Mouse (Mus musculus) ovary, postnatal 10 days (tissue): ENCODE data around the gene Lcmt2.
A peak's percentile ranks its signal among the peaks of the same experiment; 100 is the strongest.
"Not testable (repeated sequence)": the region's sequence is repeated elsewhere in the genome, so short reads cannot be mapped to it uniquely, and the experiment has no call there.

ENCODE experiments used
- DNase-seq: peaks from one replicate; pipeline ENCODE4 v3.0.0; 2022; ENCODE audit warnings: low spot score

Lcmt2 gene

GRCm38 (mm10) chr2:121140018-121140882 lies at the start of gene Lcmt2, which contains the start of gene Adal:
Gene Lcmt2, minus strand, starts transcription at chr2:121140653.
Gene Adal, plus strand, starts transcription at chr2:121140428.
- peak; percentile 84 for DNase-seq

- DNase-seq, result no peak
These were observed 48.1 kb upstream of the Lcmt2 start for GRCm38 (mm10) chr2:121188530-121188929.

- no peak for DNase-seq
These were observed 43.7 kb upstream of the Lcmt2 start for GRCm38 (mm10) chr2:121184142-121184541.

- DNase-seq, result no peak
These were observed 43.0 kb upstream of the Lcmt2 start for GRCm38 (mm10) chr2:121183431-121183830.

GRCm38 (mm10) chr2:121178828-121179479 lies 38.5 kb upstream of the Lcmt2 start:
- no peak for DNase-seq

- DNase-seq, result peak; percentile 88
These were observed 30.7 kb upstream of the Lcmt2 start, which contains the start of gene Zscan29 for GRCm38 (mm10) chr2:121170980-121171742. Gene Zscan29, minus strand, starts transcription at chr2:121171125.

GRCm38 (mm10) chr2:121170481-121170971 lies 30.1 kb upstream of the Lcmt2 start, which contains the start of gene Tubgcp4:
Gene Tubgcp4, plus strand, starts transcription at chr2:121170654.
- peak; percentile 38 for DNase-seq

GRCm38 (mm10) chr2:121169902-121170301 lies 29.4 kb upstream of the Lcmt2 start:
- DNase-seq, result no peak

- no peak for DNase-seq
These were observed 28.7 kb upstream of the Lcmt2 start for GRCm38 (mm10) chr2:121169173-121169572.

- no peak for DNase-seq
These were observed 12.6 kb upstream of the Lcmt2 start for GRCm38 (mm10) chr2:121153100-121153499.

- no peak for DNase-seq
These were observed 9.2 kb upstream of the Lcmt2 start for GRCm38 (mm10) chr2:121149679-121150078.

GRCm38 (mm10) chr2:121142415-121142814 lies 2.0 kb upstream of the Lcmt2 start:
- no peak for DNase-seq

- DNase-seq, result no peak
These were observed 973 bp upstream of the Lcmt2 start for GRCm38 (mm10) chr2:121141216-121142035.

GRCm38 (mm10) chr2:121139266-121140017 lies 1.0 kb downstream of the Lcmt2 start:
- DNase-seq, result peak; percentile 2

- no peak for DNase-seq
These were observed 3.1 kb downstream of the Lcmt2 start for GRCm38 (mm10) chr2:121137371-121137770.

- no peak for DNase-seq
These were observed 7.6 kb downstream of the Lcmt2 start for GRCm38 (mm10) chr2:121132822-121133221.

GRCm38 (mm10) chr2:121128865-121129620 lies 11.4 kb downstream of the Lcmt2 start:
- DNase-seq, result no peak

- DNase-seq, result no peak
These were observed 12.9 kb downstream of the Lcmt2 start for GRCm38 (mm10) chr2:121127536-121127935.

- not testable (repeated sequence) for DNase-seq
These were observed 14.2 kb downstream of the Lcmt2 start for GRCm38 (mm10) chr2:121126302-121126701.

- DNase-seq, result no peak
These were observed 21.2 kb downstream of the Lcmt2 start for GRCm38 (mm10) chr2:121119260-121119659.
